Mouse (Mus musculus) inflammation-experienced regulatory T-cells, adult 6 months (primary cell): ENCODE results near the gene Rab25. TPM values are rescaled to one million over a fixed set of nuclear protein-coding genes. Genes with fewer than 3 reads are reported as not detected.

Experiments
- ATAC-seq: one replicate; pipeline ENCODE4 v1.8.0; 2017
- polyA plus RNA-seq, 3 experiments: library from polyadenylated mRNA; unstranded; fragments of 100-300 nt; shearing (Covaris generic); gene quantifications; one replicate each; pipeline ENCODE4 v1.2.1; 2017

Rab25 gene
- polyA plus RNA-seq, 3 experiments from 2014 or later: not detected

DNA sequence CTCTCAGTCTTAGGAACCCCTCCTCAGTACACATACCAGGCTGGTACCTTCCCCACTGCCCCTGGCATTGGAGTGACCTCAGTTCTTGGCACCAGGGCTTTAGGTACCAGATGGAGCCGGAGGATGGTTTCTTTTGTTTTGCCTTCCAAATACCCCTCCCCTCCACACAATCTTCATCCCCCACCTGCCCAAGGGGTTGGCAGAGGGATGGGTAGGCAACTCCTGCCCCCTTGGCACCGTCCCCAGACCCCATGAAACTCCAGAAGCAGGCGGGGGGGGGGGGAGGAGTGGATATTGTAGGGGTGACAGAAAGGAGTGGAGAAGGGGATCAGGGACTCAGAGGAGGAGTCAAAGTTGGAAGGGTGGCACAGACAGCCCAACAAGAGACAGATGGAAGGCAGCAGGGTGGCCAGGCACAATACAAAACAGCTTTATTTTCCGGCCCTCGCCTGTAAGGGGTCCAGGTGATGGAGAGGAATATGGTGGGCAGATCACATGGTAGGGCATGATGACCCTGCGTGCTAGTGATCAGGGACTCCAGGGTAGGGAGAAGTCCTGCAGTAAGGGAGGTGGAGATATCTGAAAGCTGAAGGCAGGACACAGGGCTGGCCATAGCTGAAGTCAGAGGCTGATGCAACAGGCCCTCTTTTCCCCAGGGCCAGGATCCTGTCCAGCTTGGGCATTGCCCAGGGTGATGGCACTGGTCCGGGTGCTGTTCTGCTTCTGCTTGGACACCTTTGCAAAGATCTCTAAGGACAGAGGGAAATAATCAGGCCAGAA, 6.3 kb downstream of the Rab25 start:
- no peak for ATAC-seq

DNA sequence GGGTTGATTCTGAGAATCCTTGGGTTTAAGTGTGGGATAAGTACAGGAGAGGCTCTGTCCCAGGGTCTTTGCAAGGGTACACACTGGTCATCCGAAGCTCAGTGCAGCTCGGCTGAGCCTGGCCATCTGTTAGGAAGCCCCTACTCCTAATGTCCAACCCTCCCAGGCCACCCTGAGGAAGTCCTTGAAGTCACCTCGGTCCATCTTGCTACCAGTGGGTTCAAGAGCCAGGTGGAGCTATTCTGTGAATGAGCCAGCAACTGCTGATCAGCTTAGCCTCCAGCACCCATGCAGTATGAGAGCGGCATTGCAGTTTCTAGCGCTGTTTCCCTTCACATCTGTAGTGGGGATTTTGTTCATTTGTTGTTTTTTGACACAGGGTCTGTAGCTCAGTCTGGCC, 8.0 kb downstream of the Rab25 start:
- ATAC-seq: no peak

DNA sequence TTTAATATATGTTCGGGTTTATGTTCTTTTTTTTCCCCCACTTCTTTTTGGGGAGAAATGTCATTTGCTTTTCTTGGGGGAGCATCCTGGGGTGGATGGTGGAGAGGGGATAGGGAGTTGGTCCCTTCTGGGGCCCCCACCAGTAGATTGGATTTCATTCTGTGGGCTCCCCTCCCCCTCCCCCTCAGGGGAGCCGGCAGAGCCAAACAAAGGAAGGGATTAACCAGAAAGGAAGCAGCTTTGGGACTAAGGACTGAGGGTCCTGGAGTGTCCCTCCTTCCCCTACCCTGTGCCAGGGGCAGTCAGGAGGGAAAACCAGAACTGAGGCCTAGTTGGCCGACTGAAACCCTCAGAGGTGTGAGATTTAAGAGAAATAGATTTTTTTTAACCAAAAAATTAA, 8.7 kb downstream of the Rab25 start:
- no peak for ATAC-seq

DNA sequence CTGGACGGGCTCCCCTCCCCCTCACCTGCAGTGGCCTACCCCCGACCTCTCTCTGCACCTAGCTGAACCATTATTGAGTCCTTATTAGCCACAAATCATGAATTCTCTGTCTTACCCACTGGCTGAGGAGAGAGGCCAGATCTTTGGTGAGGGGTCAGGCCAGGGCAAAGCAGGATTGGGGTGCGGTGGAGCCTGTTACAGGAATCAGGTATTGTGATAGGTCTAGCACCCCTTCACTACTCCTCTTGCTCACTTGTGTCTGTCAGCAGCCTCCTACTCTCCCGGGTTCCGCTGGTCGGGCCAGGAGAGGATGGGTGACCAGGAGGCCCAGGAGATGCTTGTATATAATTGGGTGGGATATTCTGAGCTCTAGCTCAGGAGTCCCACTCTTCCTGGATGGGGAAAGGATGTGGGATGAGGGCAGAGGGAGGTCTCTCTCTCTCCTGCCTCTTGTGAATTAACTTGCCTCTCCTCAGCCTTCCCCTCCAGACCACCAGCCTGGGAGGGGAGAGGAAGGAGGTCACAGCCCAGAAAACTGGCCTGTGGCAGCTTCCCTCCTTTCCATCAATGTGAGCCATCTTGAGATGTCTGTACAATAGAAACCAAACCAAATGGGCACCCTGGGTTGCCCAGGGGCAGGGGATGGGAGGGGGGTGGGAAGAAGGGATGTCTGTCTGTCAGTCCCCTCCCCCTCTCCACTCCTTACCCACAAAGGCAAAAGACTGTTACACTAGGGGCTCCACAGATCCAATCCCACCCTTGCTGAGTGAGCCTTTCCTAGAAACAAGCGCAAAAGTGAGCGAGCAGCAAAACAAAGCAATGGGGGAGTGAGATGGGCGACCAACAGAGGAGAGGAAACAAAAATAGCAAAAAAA, 9.6 kb downstream of the Rab25 start:
- no peak for ATAC-seq

DNA sequence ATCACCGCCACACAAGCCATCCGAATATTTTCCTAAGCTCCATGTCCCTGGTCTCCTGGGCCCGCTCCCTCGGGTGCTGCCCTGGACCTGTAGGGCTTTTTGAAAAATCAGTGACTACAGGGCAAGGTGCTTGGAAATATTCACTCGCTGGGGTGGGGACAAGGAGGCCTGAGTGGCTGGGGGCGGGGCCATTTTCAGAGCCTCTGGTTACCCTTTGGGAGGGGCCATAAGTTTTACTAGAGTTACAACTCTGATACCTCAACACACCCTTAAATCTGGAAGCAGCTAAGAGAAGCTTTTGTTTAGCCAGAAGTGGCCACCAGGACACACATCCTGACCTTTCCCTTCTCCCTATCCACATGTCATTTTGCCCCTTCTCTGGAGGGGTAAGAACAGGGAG, 11.0 kb downstream of the Rab25 start:
- ATAC-seq: no peak

DNA sequence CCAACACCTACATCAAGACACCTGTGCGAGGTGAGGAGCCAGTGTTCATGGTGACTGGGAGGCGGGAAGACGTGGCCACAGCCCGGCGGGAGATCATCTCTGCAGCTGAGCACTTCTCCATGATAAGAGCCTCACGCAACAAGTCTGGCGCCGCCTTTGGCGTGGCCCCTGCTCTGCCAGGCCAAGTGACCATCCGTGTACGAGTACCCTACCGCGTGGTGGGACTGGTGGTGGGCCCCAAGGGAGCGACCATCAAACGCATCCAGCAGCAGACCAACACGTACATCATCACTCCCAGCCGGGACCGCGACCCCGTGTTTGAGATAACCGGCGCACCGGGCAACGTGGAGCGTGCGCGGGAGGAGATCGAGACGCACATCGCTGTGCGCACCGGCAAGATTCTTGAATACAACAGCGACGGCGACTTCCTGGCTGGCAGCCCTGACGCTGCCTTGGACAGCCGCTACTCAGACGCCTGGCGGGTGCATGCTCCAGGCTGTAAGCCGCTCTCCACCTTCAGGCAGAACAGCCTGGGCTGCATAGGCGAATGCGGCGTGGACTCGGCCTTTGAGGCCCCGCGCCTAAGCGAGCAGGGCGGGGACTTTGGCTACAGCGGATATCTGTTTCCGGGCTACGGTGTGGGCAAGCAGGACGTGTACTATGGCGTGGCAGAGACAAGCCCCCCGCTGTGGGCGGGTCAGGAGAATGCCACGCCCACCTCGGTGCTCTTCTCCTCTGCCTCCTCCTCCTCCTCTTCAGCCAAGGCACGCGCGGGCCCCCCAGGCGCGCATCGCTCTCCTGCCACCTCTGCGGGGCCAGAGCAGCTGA, 11.8 kb downstream of the Rab25 start:
- no peak for ATAC-seq

DNA sequence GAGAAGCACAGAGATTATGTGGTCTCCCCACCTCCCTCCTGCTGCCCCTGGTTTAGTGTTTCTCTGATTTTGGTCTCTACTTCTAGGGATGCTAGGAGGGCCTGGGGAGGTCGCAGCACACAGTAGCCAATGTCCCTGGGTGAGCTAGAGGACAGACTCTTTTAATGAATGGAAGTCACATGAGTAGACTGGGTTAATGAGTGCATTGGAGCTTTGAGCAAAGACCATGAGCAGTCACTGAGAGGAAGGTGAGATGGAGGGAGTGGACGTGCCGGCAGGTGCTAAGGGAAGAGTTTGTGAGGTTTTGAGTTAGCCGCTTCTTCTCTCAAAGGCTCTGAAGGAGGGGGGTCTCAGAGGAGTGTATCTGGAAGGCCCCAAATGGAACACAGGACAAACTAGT, 12.6 kb downstream of the Rab25 start:
- no peak for ATAC-seq

DNA sequence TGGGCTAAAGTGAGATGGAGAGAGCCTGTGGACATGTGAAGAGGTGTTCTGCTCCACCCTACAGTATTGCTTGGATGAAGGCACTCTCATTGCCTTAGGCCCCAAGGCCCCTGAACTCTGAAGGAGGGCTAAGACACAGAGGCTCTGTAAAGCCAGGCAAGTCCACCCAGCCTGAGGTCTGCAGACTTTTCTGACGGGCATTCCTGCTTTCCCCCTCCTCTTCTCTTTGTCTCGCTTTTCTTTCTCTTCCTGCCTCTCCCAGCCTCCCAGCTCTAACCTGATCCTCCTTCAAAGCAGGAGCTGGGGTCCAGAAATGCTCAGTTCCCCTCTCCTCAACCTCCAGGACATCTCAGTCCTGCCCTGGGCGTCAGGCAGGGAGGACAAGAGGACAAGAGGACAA, 13.1 kb downstream of the Rab25 start:
- no peak for ATAC-seq

DNA sequence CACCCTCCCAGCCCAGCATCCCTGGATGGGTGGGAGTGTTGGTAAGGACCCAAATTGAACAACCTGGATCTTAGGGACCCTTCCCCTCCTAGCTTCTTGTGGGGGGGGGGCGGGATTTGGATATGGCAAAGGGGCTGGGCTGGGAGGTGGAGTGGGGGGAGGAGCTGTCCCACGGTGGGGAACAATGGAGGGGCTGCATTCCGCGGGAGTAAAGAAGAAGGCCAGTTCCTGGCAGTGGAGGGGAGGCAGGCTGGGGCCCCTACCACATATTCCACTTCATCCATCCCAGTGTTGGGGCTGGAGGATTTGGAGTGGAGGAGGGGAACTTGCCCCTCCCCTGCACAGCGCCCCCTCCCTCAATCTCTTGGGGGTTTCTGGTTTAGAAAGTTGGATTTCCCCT, 14.4 kb downstream of the Rab25 start:
- ATAC-seq: no peak

DNA sequence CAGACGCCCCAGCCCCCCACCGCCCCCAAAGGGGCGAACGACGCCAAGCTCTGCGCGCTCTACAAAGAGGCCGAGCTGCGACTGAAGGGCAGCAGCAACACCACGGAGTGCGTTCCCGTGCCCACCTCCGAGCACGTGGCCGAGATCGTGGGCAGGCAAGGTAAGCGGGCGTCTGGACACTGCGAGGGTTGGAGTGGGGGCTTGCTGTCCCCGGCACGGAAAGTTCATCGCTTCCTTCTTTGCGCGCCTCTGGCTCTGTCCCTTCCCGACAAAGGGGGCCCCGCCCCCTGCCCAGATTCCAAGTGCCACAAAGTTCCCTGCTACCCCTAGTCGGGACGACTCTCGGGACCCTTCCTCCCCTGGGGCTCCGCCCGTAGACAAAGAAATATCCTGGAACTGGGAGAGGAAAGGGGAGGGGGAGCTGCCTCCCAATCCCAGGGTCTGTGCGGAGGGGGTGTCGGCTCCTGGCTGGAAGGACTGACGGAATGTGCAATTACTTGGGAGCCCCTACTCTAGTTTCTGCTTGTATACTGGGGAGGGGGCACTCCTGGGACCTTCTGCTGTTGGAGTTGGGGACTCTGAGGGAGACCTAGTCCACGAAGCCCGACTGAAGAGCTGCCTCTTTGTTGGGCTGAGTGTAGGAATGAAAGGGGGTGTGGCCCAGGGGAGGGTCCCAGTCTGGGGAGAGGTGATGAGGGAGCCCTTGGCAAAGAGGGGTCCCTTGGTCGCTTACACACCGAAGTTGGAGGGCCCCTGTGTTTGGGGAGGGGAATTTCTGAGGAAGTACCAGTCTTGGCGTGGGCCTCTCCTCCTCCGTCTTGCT, 15.2 kb downstream of the Rab25 start:
- ATAC-seq: no peak

DNA sequence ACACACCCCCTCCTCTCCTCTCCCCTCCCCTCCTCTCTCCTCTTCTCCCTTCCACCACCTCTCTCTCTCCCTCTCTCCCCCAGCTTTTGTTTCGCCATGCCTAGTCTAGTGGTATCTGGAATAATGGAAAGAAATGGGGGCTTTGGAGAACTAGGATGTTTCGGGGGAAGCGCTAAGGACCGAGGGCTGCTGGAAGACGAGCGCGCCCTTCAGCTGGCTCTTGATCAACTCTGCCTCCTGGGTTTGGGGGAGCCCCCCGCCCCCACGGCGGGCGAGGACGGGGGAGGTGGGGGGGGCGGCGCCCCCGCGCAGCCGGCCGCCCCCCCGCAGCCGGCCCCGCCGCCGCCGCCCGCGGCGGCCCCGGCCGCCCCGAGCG, 15.8 kb downstream of the Rab25 start, which contains the start of gene Mex3a:
TSS of gene Mex3a (plus strand) at position 97 of the 376 bp plus-strand sequence.
- no peak for ATAC-seq

DNA sequence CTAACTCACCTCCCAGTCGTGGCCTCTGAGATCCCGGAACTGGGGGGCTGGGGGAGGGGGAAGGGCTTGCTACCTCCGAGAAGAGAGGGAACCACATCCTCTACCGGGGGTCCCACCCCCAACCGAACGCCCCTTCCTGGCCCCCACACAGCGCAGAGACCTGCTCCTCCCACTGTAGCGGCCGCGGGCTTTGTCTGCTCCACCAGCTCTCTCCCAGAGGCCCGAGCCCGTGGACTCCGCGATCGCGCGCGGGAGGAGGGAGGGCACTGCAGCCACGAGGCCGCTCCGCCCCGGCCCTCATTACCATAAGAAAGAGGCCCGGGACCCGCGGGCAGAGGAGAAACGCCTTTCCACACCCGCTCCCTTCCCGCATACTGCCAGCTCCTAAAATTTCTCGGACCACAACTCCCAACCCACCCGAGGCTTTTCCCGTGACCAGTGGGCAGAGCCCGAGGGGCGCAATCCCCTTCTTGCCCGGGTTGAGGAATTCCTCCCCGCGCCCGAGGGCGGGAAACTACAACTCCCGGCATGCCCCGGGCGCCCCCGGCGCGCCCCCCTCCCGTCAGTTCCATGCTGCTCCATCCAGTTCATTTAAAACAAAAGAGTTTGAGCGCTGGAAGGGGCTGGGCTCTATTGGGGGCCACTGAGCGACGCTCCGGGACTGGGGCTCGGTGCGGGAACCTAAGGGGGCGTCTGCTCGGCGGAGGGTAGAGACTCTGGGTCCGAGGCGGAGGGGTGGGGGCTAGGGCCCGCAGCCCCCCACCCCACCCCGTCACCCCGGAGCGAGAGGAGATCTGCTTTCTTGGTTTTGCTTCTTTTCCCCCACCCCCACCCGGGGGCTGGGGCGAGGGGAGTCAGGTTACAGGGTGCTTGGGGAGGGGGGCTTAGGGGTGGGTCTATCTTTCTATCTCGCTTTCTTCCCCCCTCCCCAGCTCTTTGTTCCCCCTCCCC, 16.5 kb downstream of the Rab25 start:
- peak; percentile 82 for ATAC-seq

DNA sequence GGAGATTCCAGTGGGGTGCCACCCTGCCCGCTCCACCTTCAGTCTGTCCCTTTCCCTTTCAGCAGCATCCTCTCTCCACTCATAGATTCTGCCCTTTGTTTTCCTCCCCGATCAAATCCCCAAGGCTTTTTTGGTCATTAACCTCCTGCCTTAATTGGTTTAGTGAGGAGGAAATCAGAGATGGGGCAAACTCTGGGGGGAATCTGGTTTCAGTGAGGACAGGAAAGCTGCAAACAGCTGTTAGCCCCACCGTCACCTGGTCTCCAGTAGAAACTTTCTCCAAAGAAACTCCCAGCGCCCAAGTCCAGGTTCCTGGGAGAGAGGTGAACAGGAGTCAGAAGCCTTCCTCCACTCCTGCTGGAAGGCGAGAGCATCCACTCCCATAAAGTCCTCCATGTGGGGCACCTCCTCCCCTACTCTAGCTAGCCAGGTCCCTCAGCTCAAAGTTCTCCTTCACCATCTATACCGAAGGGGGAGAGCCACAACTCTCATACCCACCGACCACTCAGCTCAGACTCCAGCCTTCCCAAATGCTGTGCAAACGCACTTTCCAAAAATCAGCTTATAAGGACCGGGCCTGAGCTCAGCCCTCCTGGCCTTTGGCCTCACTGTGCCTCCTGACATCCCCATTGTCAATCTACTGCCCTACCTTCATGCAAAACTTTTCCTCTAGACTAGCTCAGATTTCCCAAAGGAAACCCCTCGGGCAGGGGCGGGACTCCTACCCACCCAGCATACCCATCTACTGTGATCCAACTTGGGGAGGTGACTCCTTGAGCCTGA, 17.8 kb downstream of the Rab25 start:
- no peak for ATAC-seq

DNA sequence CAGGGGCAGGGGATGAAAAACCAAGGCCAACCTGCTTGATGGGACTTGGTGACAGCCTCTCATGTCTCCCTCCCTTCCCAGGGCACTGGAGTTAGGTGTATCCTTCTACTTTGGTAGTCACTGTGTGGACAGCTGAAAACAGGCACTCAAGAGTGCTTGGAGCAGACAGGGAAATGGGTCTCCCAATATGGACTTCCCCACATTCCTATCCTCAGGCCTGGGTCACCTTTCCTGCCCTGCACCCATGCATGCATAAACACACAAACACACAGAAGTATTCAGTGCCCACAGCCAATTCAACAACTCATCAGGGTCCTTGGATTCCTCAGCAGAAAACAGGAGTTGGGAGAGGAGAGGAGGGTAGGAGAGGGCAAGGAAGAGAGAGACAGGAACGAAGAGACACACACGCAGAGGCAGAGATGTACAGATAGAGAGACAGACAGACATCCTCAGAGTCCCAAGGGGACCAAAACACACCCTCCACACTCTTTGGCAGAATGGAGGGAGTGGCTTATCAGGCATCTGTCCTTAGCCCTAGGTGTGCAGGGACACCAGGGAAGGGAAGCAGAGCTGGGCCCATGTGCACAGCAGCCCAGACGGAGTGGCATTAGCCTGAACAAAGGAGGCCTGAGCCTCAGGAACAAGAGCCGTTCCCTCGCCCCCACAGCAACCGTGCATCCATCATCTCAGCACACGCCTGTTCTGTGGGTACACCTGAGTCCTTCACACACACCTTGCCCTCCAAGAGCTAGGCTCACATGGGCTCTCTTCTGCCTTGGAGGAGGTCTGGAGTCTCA, 18.7 kb downstream of the Rab25 start:
- ATAC-seq: no peak

DNA sequence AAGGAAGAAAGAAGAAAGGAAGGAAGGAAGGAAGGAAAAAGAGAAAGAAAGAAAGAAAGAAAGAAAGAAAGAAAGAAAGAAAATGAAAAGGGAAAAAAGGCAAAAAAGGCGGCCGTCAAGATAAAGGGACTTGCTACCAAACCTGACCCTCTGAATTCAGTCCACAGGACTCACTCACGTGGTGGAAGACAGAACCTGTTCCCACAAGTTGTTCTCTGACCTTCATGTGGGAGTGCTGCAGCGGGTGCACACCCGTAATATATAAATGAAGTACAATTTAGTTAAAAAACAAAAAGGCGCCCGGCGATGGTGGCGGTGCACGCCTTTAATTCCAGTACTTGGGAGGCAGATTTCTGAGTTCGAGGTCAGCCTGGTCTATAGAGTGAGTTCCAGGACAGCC, 19.5 kb downstream of the Rab25 start:
- no peak for ATAC-seq

DNA sequence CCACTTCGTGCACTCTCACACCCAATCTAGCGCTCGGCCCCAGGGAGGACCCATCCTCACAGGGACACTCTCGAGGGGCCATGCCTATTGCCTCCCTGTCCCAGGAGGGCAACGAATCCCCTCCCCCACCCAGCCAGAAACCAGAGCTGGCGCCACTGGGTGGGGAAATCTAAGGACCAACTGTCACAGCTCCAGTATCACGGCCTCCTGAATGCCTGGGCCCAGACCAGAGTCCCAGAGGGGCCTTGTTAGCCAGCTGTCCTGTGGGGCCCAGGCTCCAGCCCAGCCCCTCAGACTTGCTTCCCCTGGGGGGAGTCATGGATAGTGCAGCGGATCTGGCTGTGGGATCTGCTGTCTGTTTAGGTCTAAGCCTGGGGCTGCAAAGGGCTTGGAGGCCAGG, 20.5 kb downstream of the Rab25 start:
- no peak for ATAC-seq

DNA sequence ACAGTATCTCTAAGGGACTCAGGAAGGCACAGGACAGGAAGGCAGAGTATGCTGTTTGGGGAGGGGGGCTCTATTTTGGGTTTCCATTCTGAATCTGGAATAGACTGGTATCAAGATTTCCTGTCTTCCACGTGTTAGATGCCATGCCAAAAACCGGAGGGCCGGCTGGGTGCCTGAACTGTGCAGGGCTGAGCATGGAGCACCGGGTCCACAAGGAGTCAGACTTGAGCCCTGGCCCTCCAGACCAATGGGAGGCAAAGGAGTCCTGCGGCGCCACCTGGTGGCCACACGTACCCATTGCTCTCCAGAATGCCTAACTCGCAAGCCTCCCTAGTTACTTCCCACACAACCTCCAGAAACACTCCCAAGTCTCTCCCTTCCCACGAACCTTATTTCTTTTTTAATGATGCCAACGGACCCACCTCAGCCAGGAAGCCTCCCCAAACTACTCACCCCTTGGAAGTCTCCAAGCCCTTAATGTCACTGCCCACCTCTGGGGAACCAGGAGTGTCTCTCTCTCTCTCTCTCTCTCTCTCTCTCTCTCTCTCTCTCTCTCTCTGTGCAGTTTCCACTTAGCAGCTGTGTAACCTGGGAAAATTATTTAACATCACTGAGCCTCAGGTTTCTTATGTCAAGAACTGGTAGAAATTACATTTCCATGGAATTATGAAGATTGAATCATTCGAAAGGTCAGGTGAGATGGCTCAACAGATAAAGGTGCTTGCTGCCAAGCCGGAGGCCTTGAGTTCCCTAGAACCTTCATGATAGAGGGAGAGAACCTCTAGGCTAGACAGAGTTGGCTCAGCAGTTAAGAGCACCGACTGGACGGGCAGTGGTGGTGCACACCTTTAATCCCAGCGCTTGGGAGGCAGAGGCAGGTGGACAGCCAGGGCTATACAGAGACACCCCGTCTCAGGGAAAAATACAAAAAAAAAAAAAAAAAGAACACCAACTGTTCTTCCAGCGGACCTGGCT, 21.7 kb downstream of the Rab25 start:
- peak; percentile 60 for ATAC-seq

DNA sequence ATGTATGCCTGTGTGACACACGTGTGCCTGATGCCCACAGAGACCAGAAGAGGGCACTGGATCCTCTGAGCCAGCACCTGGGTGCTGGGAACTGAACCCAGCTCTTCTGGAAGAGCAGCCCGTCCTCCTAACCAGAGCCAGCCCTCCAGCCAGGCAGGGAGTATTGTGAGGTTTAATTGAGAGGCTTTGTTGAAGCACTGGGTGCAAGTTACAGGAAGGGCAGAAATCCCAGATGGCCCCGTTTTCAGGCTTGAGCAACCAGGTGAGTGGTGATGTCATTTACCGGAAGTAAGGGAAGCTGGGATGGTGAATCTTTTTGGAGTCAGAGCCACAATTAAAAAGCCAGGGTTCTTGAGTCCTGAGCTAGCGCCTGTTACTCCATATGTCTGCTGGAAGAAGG, 23.1 kb downstream of the Rab25 start:
- ATAC-seq: no peak
